Mouse (Mus musculus) bone marrow macrophage, adult 2 months (primary cell): ENCODE results near the gene Tm4sf1.

ENCODE experiments used
- CTCF ChIP-seq: IDR thresholded peaks from 2 replicates; pipeline ENCODE4 v1.5.1; 2012; ENCODE audit warnings: low read depth, mild to moderate bottlenecking, low read length, moderate library complexity
- POLR2A ChIP-seq: IDR thresholded peaks from 2 replicates; pipeline ENCODE4 v1.6.1; 2012; ENCODE audit warnings: mild to moderate bottlenecking, low read depth, low read length, borderline replicate concordance

GRCm38 (mm10) chr3:57297991-57298390, 3.8 kb downstream of the Tm4sf1 start:
- TF ChIP-seq CTCF (no peak), POLR2A (no peak)
